In the genomic region with DNA sequence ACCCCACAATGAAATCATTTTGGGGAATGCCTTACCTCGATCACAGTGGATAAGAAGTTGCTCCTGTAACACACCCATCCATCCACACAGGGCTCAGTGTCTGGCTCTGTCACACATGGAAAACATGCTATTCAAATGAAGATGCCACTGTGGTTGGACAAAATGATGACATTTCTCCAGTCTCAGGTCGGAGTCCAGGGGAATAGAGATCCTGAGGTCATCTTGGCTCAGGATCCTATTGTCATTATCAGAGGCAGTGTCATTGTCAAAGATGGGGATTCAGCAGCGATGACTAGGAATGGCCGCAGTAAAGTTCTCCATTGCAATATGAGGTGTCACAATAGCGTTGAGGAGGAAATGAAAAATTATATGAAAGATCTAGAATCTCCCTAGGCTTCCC, we compare ENCODE assay signal across 36 mouse cellular contexts. TPM values are rescaled to one million over a fixed set of nuclear protein-coding genes. Genes with fewer than 3 reads are reported as not detected.
"Had no signal": no experiment of that assay in that cellular context is flagged by ENCODE, and none has a peak within 500 bp of the region (broad histone marks: within the 10 kb centered on the region; RNA-seq: fewer than 3 reads in every experiment).

Gene Slc22a27, minus strand, starts transcription at position 101 of the 400 bp plus-strand sequence.

RNA-seq across cellular contexts. Expression of gene Slc22a27, which starts in this region (rescaled TPM):
- total RNA-seq: left cerebral cortex, adult 8-10 months; left cerebral cortex, postnatal 10 days; left cerebral cortex, postnatal 14 days; left cerebral cortex, postnatal 25 days; left cerebral cortex, postnatal 36 days; left cerebral cortex, postnatal 4 days; megakaryocyte progenitor cell, adult 5-6 weeks; megakaryocyte, adult 5-6 weeks; megakaryocyte-erythroid progenitor cell, adult 5-6 weeks; midbrain, postnatal 0 days; monocyte, adult 5-6 weeks had no signal
- polyA plus RNA-seq: limb, embryonic 10.5 days; limb, embryonic 11.5 days; limb, embryonic 12.5 days; limb, embryonic 13.5 days; limb, embryonic 14.5 days; limb, embryonic 15.5 days; liver, embryonic 11.5 days; liver, embryonic 12.5 days; liver, embryonic 13.5 days; lung, adult 2 months; lung, embryonic 14.5 days; lung, embryonic 15.5 days; lung, embryonic 16.5 days; lung, postnatal 0 days; macrophage; midbrain, embryonic 10.5 days; midbrain, embryonic 11.5 days; midbrain, embryonic 12.5 days; midbrain, embryonic 13.5 days; midbrain, embryonic 14.5 days; midbrain, embryonic 15.5 days; midbrain, embryonic 16.5 days; midbrain, postnatal 0 days; myocyte; neural tube, embryonic 11.5 days; neural tube, embryonic 12.5 days had no signal
